Mouse (Mus musculus) frontal cortex, postnatal 10 days (tissue): Measurements from ENCODE around the gene Pde6h.

Experiments used
- DNase-seq, 2 experiments: peaks; one replicate each; pipeline ENCODE4 v3.0.0; 2022; ENCODE audit warnings: low spot score in 2 of 2, mixed read lengths in 1 of 2

The Pde6h gene

GRCm38 (mm10) chr6:136980331-136980746, 56.7 kb downstream of the Pde6h start:
- DNase-seq, result no peak

- DNase-seq, result no peak
Measured at GRCm38 (mm10) chr6:136982581-136982980, 58.9 kb downstream of the Pde6h start.

- no peak for DNase-seq
Measured at GRCm38 (mm10) chr6:136983201-136983600, 59.6 kb downstream of the Pde6h start.

GRCm38 (mm10) chr6:136986019-136986418, 62.4 kb downstream of the Pde6h start:
- DNase-seq, result no peak

- no peak for DNase-seq
Measured at GRCm38 (mm10) chr6:136986718-136987117, 63.1 kb downstream of the Pde6h start.

- no peak for DNase-seq
Measured at GRCm38 (mm10) chr6:136988536-136989060, 65.0 kb downstream of the Pde6h start.

- DNase-seq, result no peak
Measured at GRCm38 (mm10) chr6:136989824-136990497, 66.3 kb downstream of the Pde6h start.

GRCm38 (mm10) chr6:136990557-136990956, 66.9 kb downstream of the Pde6h start:
- no peak for DNase-seq

- no peak for DNase-seq
Measured at GRCm38 (mm10) chr6:136993574-136993973, 69.9 kb downstream of the Pde6h start.

- no peak for DNase-seq
Measured at GRCm38 (mm10) chr6:136995533-136995932, 71.9 kb downstream of the Pde6h start.

GRCm38 (mm10) chr6:136996336-136996735, 72.7 kb downstream of the Pde6h start:
- DNase-seq, result no peak

GRCm38 (mm10) chr6:136998181-136998580, 74.5 kb downstream of the Pde6h start:
- DNase-seq, result no peak

- DNase-seq, result no peak
Measured at GRCm38 (mm10) chr6:136999009-136999408, 75.4 kb downstream of the Pde6h start.

- no peak for DNase-seq
Measured at GRCm38 (mm10) chr6:136999707-137000446, 76.2 kb downstream of the Pde6h start.

GRCm38 (mm10) chr6:137000706-137001105, 77.1 kb downstream of the Pde6h start:
- DNase-seq, result no peak

- no peak for DNase-seq
Measured at GRCm38 (mm10) chr6:137001267-137002168, 77.9 kb downstream of the Pde6h start.

- DNase-seq, result no peak
Measured at GRCm38 (mm10) chr6:137002169-137002514, 78.5 kb downstream of the Pde6h start.

- DNase-seq, result no peak
Measured at GRCm38 (mm10) chr6:137004359-137004758, 80.7 kb downstream of the Pde6h start.

GRCm38 (mm10) chr6:137011187-137011586, 87.6 kb downstream of the Pde6h start:
- no peak for DNase-seq

GRCm38 (mm10) chr6:137014346-137014745, 90.7 kb downstream of the Pde6h start:
- DNase-seq, result no peak

GRCm38 (mm10) chr6:137017216-137017973, 93.8 kb downstream of the Pde6h start:
- DNase-seq, result no peak
